Mouse (Mus musculus) sigmoid colon, adult 10 weeks (tissue): ENCODE data around the gene Bysl. TPM values are rescaled to one million over a fixed set of nuclear protein-coding genes. Genes with fewer than 3 reads are reported as not detected.

ENCODE experiments used
- polyA plus RNA-seq: library from polyadenylated mRNA; stranded (reverse); fragments of 350-450 nt; fragmentation: Illumina TruSeq; extraction: RNeasy Lipid Tissue Mini Kit (QIAGEN cat#74804); gene quantifications from one replicate; pipeline ENCODE4 v1.2.3, GENCODE M21; 2014; ENCODE audit warnings: low read depth, low replicate concordance

Bysl gene
- 1.4 TPM for polyA plus RNA-seq

GRCm38 (mm10) chr17:47610849-47611660 lies at the start of gene Bysl, which contains the start of the genes Med20 and Gm20517:
Gene Bysl (minus strand): TSS chr17:47611492.
Gene Med20 (plus strand): TSS chr17:47611582.
Gene Gm20517 (plus strand): TSS chr17:47611589.

GRCm38 (mm10) chr17:47630678-47631065 lies 19.4 kb upstream of the Bysl start, which contains the start of gene Usp49:
Gene Usp49 (plus strand): TSS chr17:47630690.

Other genes starting within 250 kb of the Bysl start
- gene Mrps10, start 242.6 kb downstream of the Bysl start, polyA plus RNA-seq = 42.6 TPM
- 0.28 TPM for gene Guca1b, start 226.1 kb downstream of the Bysl start, polyA plus RNA-seq
- gene Guca1a, start 210.9 kb downstream of the Bysl start, polyA plus RNA-seq = not detected
- 0.57 TPM for gene AI661453, start 174.9 kb downstream of the Bysl start, polyA plus RNA-seq
- not detected for gene 1700001C19Rik, start 174.1 kb downstream of the Bysl start, polyA plus RNA-seq
- gene Taf8, start 109.2 kb downstream of the Bysl start, polyA plus RNA-seq = 6.8 TPM
- 4.5 TPM for gene Ccnd3, start 106.4 kb downstream of the Bysl start, polyA plus RNA-seq
- gene Med20, start 90 bp upstream of the Bysl start, polyA plus RNA-seq = 16.4 TPM
- gene Gm20517, start 97 bp upstream of the Bysl start, polyA plus RNA-seq = 0.38 TPM
- 10.3 TPM for gene Usp49, start 19.2 kb upstream of the Bysl start, polyA plus RNA-seq
- gene Tomm6, start 76.9 kb upstream of the Bysl start, polyA plus RNA-seq = 14.3 TPM
- gene Frs3, start 77.5 kb upstream of the Bysl start, polyA plus RNA-seq = 1.1 TPM
- gene Gm21981, start 83.0 kb upstream of the Bysl start, polyA plus RNA-seq = not detected
- gene Prickle4, start 83.2 kb upstream of the Bysl start, polyA plus RNA-seq = not detected
- gene Pgc, start 115.3 kb upstream of the Bysl start, polyA plus RNA-seq = not detected
- gene Tfeb, start 125.5 kb upstream of the Bysl start, polyA plus RNA-seq = not detected
- gene Mdfi, start 223.2 kb upstream of the Bysl start, polyA plus RNA-seq = not detected